Comparison of ENCODE assay signal across 17 mouse cellular contexts in genomic region chr4:106932583-106932982, GRCm38 (mm10). TPM values are rescaled to one million over a fixed set of nuclear protein-coding genes. Genes with fewer than 3 reads are reported as not detected.
DNase-seq lines count a peak whose midpoint lies in the region; ATAC-seq and TF ChIP-seq lines count a peak whose summit lies in the region.
"Had no signal": no experiment of that assay in that cellular context is flagged by ENCODE, and none has a peak within 500 bp of the region (broad histone marks: within the 10 kb centered on the region; RNA-seq: fewer than 3 reads in every experiment).

No protein-coding gene starts in this region.

- no peak overlapping the region for H3K27ac ChIP-seq in hindbrain, embryonic 12.5 days
- no peak overlapping the region for H3K27ac ChIP-seq in hindbrain, postnatal 0 days
- peak overlapping the region; percentile 96; the same call in 1 of the 2 replicates for H3K27ac ChIP-seq in midbrain, embryonic 12.5 days (replicated peaks)
- no peak overlapping the region for H3K27ac ChIP-seq in midbrain, embryonic 16.5 days (ENCODE audit: low read length)
- H3K27ac ChIP-seq: heart, embryonic 13.5 days; neural tube, embryonic 12.5 days had no signal

- 90% methylated on average over 7 of the region's 7 CpGs for WGBS in hindbrain, embryonic 12.5 days
- 94% methylated on average over 7 of the region's 7 CpGs for WGBS in hindbrain, postnatal 0 days
- 93% methylated on average over 7 of the region's 7 CpGs for WGBS in midbrain, embryonic 12.5 days
- over 99% methylated on average over 7 of the region's 7 CpGs for WGBS in midbrain, embryonic 16.5 days

- peaks cover 53% of the 10 kb centered on the region for H3K36me3 ChIP-seq in hindbrain, embryonic 12.5 days
- H3K36me3 ChIP-seq in hindbrain, postnatal 0 days (ENCODE audit: insufficient read depth, low read length) = no peaks in the 10 kb centered on the region
- peaks cover 60% of the 10 kb centered on the region for H3K36me3 ChIP-seq in midbrain, embryonic 12.5 days
- H3K36me3 ChIP-seq in midbrain, embryonic 16.5 days (ENCODE audit: control insufficient read depth, insufficient read depth, low read length) = no peaks in the 10 kb centered on the region; the same call in none of the 2 replicates

- no peaks in the 10 kb centered on the region for H3K27me3 ChIP-seq in hindbrain, embryonic 12.5 days
- H3K27me3 ChIP-seq in hindbrain, postnatal 0 days (ENCODE audit: insufficient read depth, low read length) = no peaks in the 10 kb centered on the region
- H3K27me3 ChIP-seq in midbrain, embryonic 12.5 days = no peaks in the 10 kb centered on the region
- H3K27me3 ChIP-seq in midbrain, embryonic 16.5 days (ENCODE audit: control insufficient read depth, insufficient read depth, low read depth, low read length) = no peaks in the 10 kb centered on the region
- H3K27me3 ChIP-seq: heart, embryonic 13.5 days; neural tube, embryonic 12.5 days had no signal

- H3K9me3 ChIP-seq in hindbrain, embryonic 12.5 days (replicated peaks) = no peaks in the 10 kb centered on the region
- no peaks in the 10 kb centered on the region for H3K9me3 ChIP-seq in hindbrain, postnatal 0 days (ENCODE audit: low read length)
- H3K9me3 ChIP-seq in midbrain, embryonic 12.5 days = no peaks in the 10 kb centered on the region
- no peaks in the 10 kb centered on the region for H3K9me3 ChIP-seq in midbrain, embryonic 16.5 days (replicated peaks; ENCODE audit: control insufficient read depth, low read length, poor library complexity, severe bottlenecking)
- H3K9me3 ChIP-seq: heart, embryonic 13.5 days; neural tube, embryonic 12.5 days had no signal

- no peak overlapping the region for H3K4me2 ChIP-seq in hindbrain, embryonic 12.5 days (replicated peaks)
- no peak overlapping the region for H3K4me2 ChIP-seq in hindbrain, postnatal 0 days (ENCODE audit: low read depth, low read length)
- no peak overlapping the region for H3K4me2 ChIP-seq in midbrain, embryonic 12.5 days (replicated peaks)
- no peak overlapping the region for H3K4me2 ChIP-seq in midbrain, embryonic 16.5 days (ENCODE audit: low read length)
- H3K4me2 ChIP-seq: heart, embryonic 13.5 days; neural tube, embryonic 12.5 days had no signal

- H3K9ac ChIP-seq in hindbrain, embryonic 12.5 days = 0 out of 2 replicates have a peak overlapping the region, but pooled peaks have one; percentile 20
- H3K9ac ChIP-seq in hindbrain, postnatal 0 days (replicated peaks; ENCODE audit: low read length) = no peak overlapping the region
- no peak overlapping the region for H3K9ac ChIP-seq in midbrain, embryonic 12.5 days (replicated peaks)
- H3K9ac ChIP-seq in midbrain, embryonic 16.5 days (ENCODE audit: low read depth, low read length) = no peak overlapping the region
- H3K9ac ChIP-seq: heart, embryonic 13.5 days; neural tube, embryonic 12.5 days had no signal

- no peak overlapping the region for H3K4me3 ChIP-seq in hindbrain, embryonic 12.5 days
- no peak overlapping the region for H3K4me3 ChIP-seq in hindbrain, postnatal 0 days (ENCODE audit: low read length)
- no peak overlapping the region for H3K4me3 ChIP-seq in midbrain, embryonic 12.5 days
- no peak overlapping the region for H3K4me3 ChIP-seq in midbrain, embryonic 16.5 days (ENCODE audit: low read depth, low read length)
- H3K4me3 ChIP-seq: erythroblast, embryonic 14.5 days; heart, embryonic 13.5 days; neural tube, embryonic 12.5 days had no signal

- intact Hi-C loops in left cerebral cortex, postnatal 36 days (cut with DNase I) = no loop called here

- no peak for ATAC-seq in hindbrain, embryonic 12.5 days (ENCODE audit: low FRiP score)
- no peak for ATAC-seq in hindbrain, postnatal 0 days
- ATAC-seq in midbrain, embryonic 12.5 days (ENCODE audit: low FRiP score, low read depth) = no peak
- no peak for ATAC-seq in midbrain, embryonic 16.5 days
- ATAC-seq: forebrain, embryonic 16.5 days had no signal

- H3K4me1 ChIP-seq in hindbrain, embryonic 12.5 days = peaks cover 89% of the 10 kb centered on the region
- H3K4me1 ChIP-seq in hindbrain, postnatal 0 days (ENCODE audit: insufficient read depth, low read length) = peaks cover 32% of the 10 kb centered on the region
- H3K4me1 ChIP-seq in midbrain, embryonic 12.5 days = peaks cover 78% of the 10 kb centered on the region
- H3K4me1 ChIP-seq in midbrain, embryonic 16.5 days (ENCODE audit: control insufficient read depth, insufficient read depth, low read length) = peaks cover 48% of the 10 kb centered on the region

- no peak for DNase-seq in hindbrain, postnatal 0 days (ENCODE audit: low spot score)
- peak; percentile 46 for DNase-seq in induced T-regulatory cell, adult 2 months (ENCODE audit: low read depth)
- DNase-seq in thymus, postnatal 36 days = peak; percentile 27 to 46
- no peak for DNase-seq in left cerebral cortex, postnatal 36 days (ENCODE audit: low spot score in 2 of 2)
- no peak for DNase-seq in left cerebral cortex, adult 18-20 months (ENCODE audit: low spot score in 2 of 2)
- DNase-seq: adrenal gland, postnatal 14 days; cerebellum, adult 11-12 months; cerebellum, postnatal 25 days; heart, postnatal 4 days; kidney, adult 8-10 months had no signal

- no peak for TF ChIP-seq CTCF in hindbrain, postnatal 0 days (IDR thresholded peaks at IDR 0.05; ENCODE audit: low read depth)

RNA-seq across cellular contexts. Expression of gene Ssbp3, which starts 22.1 kb away (rescaled TPM):
- polyA plus RNA-seq in hindbrain, embryonic 12.5 days (2016; fragmentation: Nextera tagmentation; extraction: Ambion mirVana) = 285 and 302 TPM in 2 replicates
- 155 and 156 TPM in 2 replicates for total RNA-seq in hindbrain, postnatal 0 days (2014; rRNA removed)
- polyA plus RNA-seq in hindbrain, postnatal 0 days (2015; fragmentation: Nextera tagmentation; extraction: Ambion mirVana) = 102 and 108 TPM in 2 replicates
- polyA plus RNA-seq in midbrain, embryonic 12.5 days (2016; fragmentation: Nextera tagmentation; extraction: Ambion mirVana) = 277 and 309 TPM in 2 replicates
- polyA plus RNA-seq in midbrain, embryonic 16.5 days (2015; fragmentation: Nextera tagmentation; extraction: Ambion mirVana) = 129 and 164 TPM in 2 replicates
- 100 to 1,000 TPM; 160 to 182 TPM for total RNA-seq in left cerebral cortex, postnatal 36 days (2021)
- 100 to 1,000 TPM; 190 to 197 TPM for total RNA-seq in left cerebral cortex, adult 18-20 months (2021)

Comparison
In these comparisons a context has a peak if more than half of its experiments do, and no peak if none do; other contexts are left out.
1. DNase-seq: peak in induced T-regulatory cell, adult 2 months (single experiment) and thymus, postnatal 36 days (2 of 2); none in hindbrain, postnatal 0 days (single experiment), left cerebral cortex, postnatal 36 days (0 of 2) and left cerebral cortex, adult 18-20 months (0 of 2).